Mouse (Mus musculus) Patski (cell line): ENCODE measurements at regions not wholly inside any gene's neighbourhood (a gene's known extent, or its start where the extent isn't known, plus 50 kb on each side); places are given as distances from the start of the nearest gene placed in this dataset.
"Not testable (repeated sequence)": the region's sequence is repeated elsewhere in the genome, so short reads cannot be mapped to it uniquely, and the experiment has no call there.

Source experiments
- ATAC-seq: fragments of 100-300 bp; one replicate; pipeline ENCODE4 v1.8.0; 2021
- CTCF ChIA-PET: fragments of 350-600 bp; sonication (Branson Sonifier 250); formaldehyde crosslinking; loops from one replicate; lab custom pipeline; 2022; ENCODE audit warnings: inconsistent platforms; lab: Charles Lee
- POLR2A ChIA-PET: fragments of 350-600 bp; sonication (Branson Sonifier 250); formaldehyde crosslinking; loops from one replicate; lab custom pipeline; 2022; ENCODE audit warnings: antibody characterized with exemption, inconsistent platforms; lab: Charles Lee
- DNase-seq: peaks from one replicate; pipeline ENCODE4 v3.0.0-alpha.2; 2011; ENCODE audit warnings: low read depth, low spot score
- H3K27me3 ChIP-seq: fragments of 371-371 bp; one replicate; pipeline ENCODE4 v1.5.1; 2021
- CTCF ChIP-seq: fragments of 100-300 bp; IDR thresholded peaks from one replicate; pipeline ENCODE4 v1.5.1; 2021
- in situ Hi-C: fragments of 300-500 bp; cut with MboI; formaldehyde crosslinking; loops from 3 replicates; pipeline ENCODE4 v1.11.1; 2018; ENCODE audit warnings: low pct_unique_long_range_greater_than_20kb, mixed read lengths

GRCm38 (mm10) chr4:81611191-81611590, 168.6 kb upstream of the Mpdz start:
- DNase-seq (no peak), ATAC-seq (no peak)
- in situ Hi-C loops = no loop called here
- POLR2A ChIA-PET = no interaction called here
- CTCF ChIA-PET = no interaction called here
- TF ChIP-seq CTCF = no peak
- no peaks in the 10 kb centered on the region for H3K27me3 ChIP-seq

GRCm38 (mm10) chr4:81600396-81600795, 157.8 kb upstream of the Mpdz start:
- TF ChIP-seq CTCF = no peak
- H3K27me3 ChIP-seq = no peaks in the 10 kb centered on the region
- in situ Hi-C loops = no loop called here
- ChIA-PET POLR2A (interaction anchor here (0.5 kb wide), 1 partner anchor 535 kb away, joined by 3 read pairs; no protein-coding TSS in a partner anchor), CTCF (no interaction called here)
- ATAC-seq (no peak), DNase-seq (no peak)

- DNase-seq = no peak
- in situ Hi-C loops = no loop called here
- ChIA-PET POLR2A (no interaction called here), CTCF (no interaction called here)
- TF ChIP-seq CTCF = no peak
- no peaks in the 10 kb centered on the region for H3K27me3 ChIP-seq
- no peak for ATAC-seq
Observed at GRCm38 (mm10) chr4:81597390-81597789, 154.8 kb upstream of the Mpdz start.

- H3K27me3 ChIP-seq, POLR2A ChIA-PET, CTCF ChIA-PET, DNase-seq, in situ Hi-C loops, ATAC-seq: not testable (repeated sequence)
Observed at GRCm38 (mm10) chr4:81593431-81593830, 150.8 kb upstream of the Mpdz start.

- DNase-seq (no peak), ATAC-seq (no peak)
- H3K27me3 ChIP-seq = no peaks in the 10 kb centered on the region
- TF ChIP-seq CTCF = no peak
- ChIA-PET CTCF (interaction anchor here (1.1 kb wide), 1 partner anchor 8 kb away, joined by 3 read pairs; no protein-coding TSS in a partner anchor), POLR2A (no interaction called here)
- in situ Hi-C loops = no loop called here
Observed at GRCm38 (mm10) chr4:81582546-81582945, 139.9 kb upstream of the Mpdz start.

- DNase-seq = no peak
- no peak for TF ChIP-seq CTCF
- ChIA-PET CTCF (no interaction called here), POLR2A (no interaction called here)
- in situ Hi-C loops = no loop called here
- no peaks in the 10 kb centered on the region for H3K27me3 ChIP-seq
- ATAC-seq = no peak
Observed at GRCm38 (mm10) chr4:81580553-81580952, 137.9 kb upstream of the Mpdz start.

- in situ Hi-C loops = no loop called here
- no peaks in the 10 kb centered on the region for H3K27me3 ChIP-seq
- ChIA-PET CTCF (no interaction called here), POLR2A (no interaction called here)
- no peak for TF ChIP-seq CTCF
- ATAC-seq (no peak), DNase-seq (no peak)
Observed at GRCm38 (mm10) chr4:81579389-81580110, 136.9 kb upstream of the Mpdz start.

GRCm38 (mm10) chr4:81578981-81579380, 136.4 kb upstream of the Mpdz start:
- ChIA-PET CTCF (no interaction called here), POLR2A (no interaction called here)
- no peaks in the 10 kb centered on the region for H3K27me3 ChIP-seq
- ATAC-seq (no peak), DNase-seq (no peak)
- in situ Hi-C loops = no loop called here
- TF ChIP-seq CTCF = no peak

GRCm38 (mm10) chr4:81573771-81574170, 131.2 kb upstream of the Mpdz start:
- ChIA-PET POLR2A (no interaction called here), CTCF (no interaction called here)
- DNase-seq (no peak), ATAC-seq (no peak)
- in situ Hi-C loops = loop anchor here (25.0 kb wide), 2 partner anchors 1264 to 1614 kb away; no protein-coding TSS in a partner anchor
- TF ChIP-seq CTCF = no peak
- H3K27me3 ChIP-seq = no peaks in the 10 kb centered on the region

GRCm38 (mm10) chr4:81570736-81571135, 128.1 kb upstream of the Mpdz start:
- no peak for ATAC-seq
- no peaks in the 10 kb centered on the region for H3K27me3 ChIP-seq
- no peak for DNase-seq
- in situ Hi-C loops = loop anchor here (25.0 kb wide), 2 partner anchors 1267 to 1617 kb away; no protein-coding TSS in a partner anchor
- TF ChIP-seq CTCF = no peak
- CTCF ChIA-PET = interaction anchor here (1.4 kb wide), 1 partner anchor 971 kb away, joined by 3 read pairs; no protein-coding TSS in a partner anchor
- POLR2A ChIA-PET = no interaction called here

GRCm38 (mm10) chr4:81569531-81569930, 126.9 kb upstream of the Mpdz start:
- TF ChIP-seq CTCF = no peak
- in situ Hi-C loops = loop anchor here (5.0 to 25.0 kb wide), 4 partner anchors 973 to 1618 kb away; no protein-coding TSS in a partner anchor
- ChIA-PET CTCF (interaction anchor here (1.2 kb wide), 1 partner anchor 704 kb away, joined by 3 read pairs; no protein-coding TSS in a partner anchor), POLR2A (no interaction called here)
- no peaks in the 10 kb centered on the region for H3K27me3 ChIP-seq
- no peak for DNase-seq
- ATAC-seq = no peak
